Mouse (Mus musculus) midbrain, embryonic 16.5 days (tissue): ENCODE results near the gene Tlr4. TPM values are rescaled to one million over a fixed set of nuclear protein-coding genes. Genes with fewer than 3 reads are reported as not detected.

Experiments
- ATAC-seq: fragments of 200-750 bp; cut with Nextera tagmentation; 2 replicates; pipeline ENCODE4 v1.8.0; 2017; ENCODE audit warnings: moderate TSS enrichment
- H3K27ac ChIP-seq: fragments of 300-500 bp; sonication (generic); 2 replicates; pipeline ENCODE4 v1.5.1; 2014; ENCODE audit warnings: mild to moderate bottlenecking, low read length, mixed read lengths
- H3K27me3 ChIP-seq: fragments of 300-500 bp; sonication (generic); 2 replicates; pipeline ENCODE4 v1.6.1; 2014; ENCODE audit warnings: low read depth, low read length, mixed read lengths; ENCODE audit not compliant: control insufficient read depth, insufficient read depth
- H3K36me3 ChIP-seq: fragments of 300-500 bp; sonication (generic); 2 replicates; pipeline ENCODE4 v1.6.1; 2014; ENCODE audit warnings: mild to moderate bottlenecking, low read length, moderate library complexity, mixed read lengths; ENCODE audit not compliant: control insufficient read depth, insufficient read depth
- H3K4me1 ChIP-seq: fragments of 300-500 bp; sonication (generic); 2 replicates; pipeline ENCODE4 v1.6.1; 2014; ENCODE audit warnings: mild to moderate bottlenecking, low read length, mixed read lengths; ENCODE audit not compliant: control insufficient read depth, insufficient read depth
- H3K4me2 ChIP-seq: fragments of 300-500 bp; sonication (generic); 2 replicates; pipeline ENCODE4 v1.6.1; 2014; ENCODE audit warnings: mild to moderate bottlenecking, low read length, mixed read lengths
- H3K4me3 ChIP-seq: fragments of 300-500 bp; sonication (generic); 2 replicates; pipeline ENCODE4 v1.5.1; 2014; ENCODE audit warnings: low read depth, mild to moderate bottlenecking, low read length, moderate library complexity, mixed read lengths
- H3K9ac ChIP-seq: fragments of 300-500 bp; sonication (generic); 2 replicates; pipeline ENCODE4 v1.6.1; 2014; ENCODE audit warnings: low read depth, low read length, mixed read lengths
- H3K9me3 ChIP-seq: fragments of 300-500 bp; sonication (generic); replicated peaks from 2 replicates; pipeline ENCODE4 v1.6.1; 2014; ENCODE audit warnings: mild to moderate bottlenecking, low read length, mixed read lengths; ENCODE audit not compliant: control insufficient read depth, poor library complexity, severe bottlenecking
- WGBS: fragments of 180-500 bp; shearing (Covaris S2); extraction: QIAGEN DNeasy Blood & Tissue Kit; methylation state at CpG from one replicate; pipeline ENCODE4 v1.1.7; 2014; 5-methylcytosine and 5-hydroxymethylcytosine counted together
- polyA plus RNA-seq: library from polyadenylated mRNA; unstranded; fragments of >200 nt; fragmentation: Nextera tagmentation; extraction: Ambion mirVana; gene quantifications from 2 replicates; pipeline ENCODE4 v1.2.1, GENCODE M21; 2015

Tlr4 gene
- polyA plus RNA-seq, 1 experiment from 2014 or later: 1.2 TPM

- no peak overlapping the region for H3K4me2 ChIP-seq
- H3K27me3 ChIP-seq: no peaks in the 10 kb centered on the region
- ATAC-seq: peak; percentile 72; the same call in 1 of the 2 replicates
- H3K4me3 ChIP-seq: no peak overlapping the region
- no peaks in the 10 kb centered on the region for H3K36me3 ChIP-seq
- no peaks in the 10 kb centered on the region for H3K9me3 ChIP-seq
- WGBS: 54% methylated on average over 11 of the region's 11 CpGs
- H3K27ac ChIP-seq: no peak overlapping the region
- H3K9ac ChIP-seq: no peak overlapping the region
- no peaks in the 10 kb centered on the region for H3K4me1 ChIP-seq
Observed at GRCm38 (mm10) chr4:66877609-66878008, 50.2 kb downstream of the Tlr4 start.

- no peaks in the 10 kb centered on the region for H3K9me3 ChIP-seq
- H3K36me3 ChIP-seq: no peaks in the 10 kb centered on the region
- H3K4me3 ChIP-seq: no peak overlapping the region
- no peak for ATAC-seq
- WGBS: 94% methylated on average over 1 of the region's 1 CpGs
- H3K27ac ChIP-seq: no peak overlapping the region
- H3K4me2 ChIP-seq: no peak overlapping the region
- no peak overlapping the region for H3K9ac ChIP-seq
- no peaks in the 10 kb centered on the region for H3K4me1 ChIP-seq
- no peaks in the 10 kb centered on the region for H3K27me3 ChIP-seq
Observed at GRCm38 (mm10) chr4:66881496-66881895, 54.1 kb downstream of the Tlr4 start.

- no peak overlapping the region for H3K9ac ChIP-seq
- no peak overlapping the region for H3K4me2 ChIP-seq
- no peaks in the 10 kb centered on the region for H3K27me3 ChIP-seq
- no peak overlapping the region for H3K27ac ChIP-seq
- no peaks in the 10 kb centered on the region for H3K36me3 ChIP-seq
- H3K9me3 ChIP-seq: no peaks in the 10 kb centered on the region
- no peak for ATAC-seq
- 95% methylated on average over 5 of the region's 5 CpGs for WGBS
- no peaks in the 10 kb centered on the region for H3K4me1 ChIP-seq
- H3K4me3 ChIP-seq: no peak overlapping the region
Observed at GRCm38 (mm10) chr4:66883264-66883663, 55.9 kb downstream of the Tlr4 start.

GRCm38 (mm10) chr4:66894547-66894946, 67.2 kb downstream of the Tlr4 start:
- ATAC-seq: no peak
- no peak overlapping the region for H3K4me3 ChIP-seq
- H3K27ac ChIP-seq: no peak overlapping the region
- no peaks in the 10 kb centered on the region for H3K27me3 ChIP-seq
- H3K36me3 ChIP-seq: no peaks in the 10 kb centered on the region
- H3K9ac ChIP-seq: no peak overlapping the region
- H3K4me2 ChIP-seq: no peak overlapping the region
- no peaks in the 10 kb centered on the region for H3K4me1 ChIP-seq
- no peaks in the 10 kb centered on the region for H3K9me3 ChIP-seq
- 65% methylated on average over 2 of the region's 2 CpGs for WGBS

GRCm38 (mm10) chr4:66894981-66895380, 67.6 kb downstream of the Tlr4 start:
- H3K4me3 ChIP-seq: no peak overlapping the region
- H3K36me3 ChIP-seq: no peaks in the 10 kb centered on the region
- no peak overlapping the region for H3K4me2 ChIP-seq
- H3K9ac ChIP-seq: no peak overlapping the region
- WGBS: 86% methylated on average over 7 of the region's 7 CpGs
- H3K27ac ChIP-seq: no peak overlapping the region
- H3K27me3 ChIP-seq: no peaks in the 10 kb centered on the region
- H3K4me1 ChIP-seq: no peaks in the 10 kb centered on the region
- no peak for ATAC-seq
- H3K9me3 ChIP-seq: no peaks in the 10 kb centered on the region

- no peaks in the 10 kb centered on the region for H3K36me3 ChIP-seq
- H3K27ac ChIP-seq: no peak overlapping the region
- H3K9ac ChIP-seq: no peak overlapping the region
- ATAC-seq: no peak
- H3K9me3 ChIP-seq: no peaks in the 10 kb centered on the region
- no peak overlapping the region for H3K4me3 ChIP-seq
- H3K27me3 ChIP-seq: no peaks in the 10 kb centered on the region
- no peak overlapping the region for H3K4me2 ChIP-seq
- H3K4me1 ChIP-seq: no peaks in the 10 kb centered on the region
Observed at GRCm38 (mm10) chr4:66900126-66900525, 72.7 kb downstream of the Tlr4 start.

GRCm38 (mm10) chr4:66901498-66901897, 74.1 kb downstream of the Tlr4 start:
- Histone ChIP-seq H3K27me3 (no peaks in the 10 kb centered on the region), H3K4me2 (no peak overlapping the region), H3K4me3 (no peak overlapping the region), H3K27ac (no peak overlapping the region), H3K36me3 (no peaks in the 10 kb centered on the region), H3K9me3 (no peaks in the 10 kb centered on the region), H3K9ac (no peak overlapping the region), H3K4me1 (no peaks in the 10 kb centered on the region)
- no peak for ATAC-seq

GRCm38 (mm10) chr4:66908376-66908775, 81.0 kb downstream of the Tlr4 start:
- H3K4me3 ChIP-seq: no peak overlapping the region
- no peaks in the 10 kb centered on the region for H3K9me3 ChIP-seq
- H3K27me3 ChIP-seq: no peaks in the 10 kb centered on the region
- no peak overlapping the region for H3K27ac ChIP-seq
- no peak overlapping the region for H3K9ac ChIP-seq
- no peaks in the 10 kb centered on the region for H3K4me1 ChIP-seq
- H3K36me3 ChIP-seq: no peaks in the 10 kb centered on the region
- no peak overlapping the region for H3K4me2 ChIP-seq
- no peak for ATAC-seq

GRCm38 (mm10) chr4:66919630-66920372, 92.4 kb downstream of the Tlr4 start:
- Histone ChIP-seq H3K4me1 (no peaks in the 10 kb centered on the region), H3K27me3 (no peaks in the 10 kb centered on the region), H3K9me3 (no peaks in the 10 kb centered on the region), H3K9ac (no peak overlapping the region), H3K4me2 (no peak overlapping the region), H3K27ac (no peak overlapping the region), H3K4me3 (no peak overlapping the region), H3K36me3 (no peaks in the 10 kb centered on the region)
- WGBS: 53% methylated on average over 3 of the region's 3 CpGs
- peak; percentile 43 for ATAC-seq
